Mouse (Mus musculus): ENCODE measurements around the gene Taf4. TPM values are rescaled to one million over a fixed set of nuclear protein-coding genes. Genes with fewer than 3 reads are reported as not detected.

Taf4 gene
- polyA plus RNA-seq, 1 experiment from 2014 or later, result 2.9 TPM

DNA sequence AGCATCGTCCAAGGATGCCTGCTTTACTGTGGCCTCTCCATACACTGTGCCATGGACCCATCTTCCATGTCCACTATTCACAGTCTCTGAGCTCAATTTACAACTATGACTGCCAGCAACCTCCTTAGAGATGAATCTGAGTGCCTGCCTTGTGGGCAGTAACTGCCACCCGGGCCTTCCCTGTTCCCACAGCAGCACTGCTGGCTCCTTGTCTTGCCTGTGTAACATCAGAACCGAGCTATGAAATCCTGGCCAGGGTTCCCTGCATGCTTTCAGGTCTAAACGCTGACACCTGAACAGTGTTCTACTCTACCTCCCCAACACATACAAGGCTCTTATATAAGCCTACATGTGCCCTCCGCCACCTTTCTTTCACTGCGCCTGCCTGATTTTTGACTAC, 16.1 kb downstream of the Taf4 start:
- H3K9me3 ChIP-seq, result no peaks in the 10 kb centered on the region
- H3K9ac ChIP-seq, result no peak overlapping the region
- H3K4me2 ChIP-seq, result no peak overlapping the region
- WGBS, result 78% methylated on average over 6 of the region's 6 CpGs
- H3K36me3 ChIP-seq, result no peaks in the 10 kb centered on the region
- no peaks in the 10 kb centered on the region for H3K27me3 ChIP-seq
- ATAC-seq (ENCODE audit: insufficient number of reproducible peaks, low FRiP score, low TSS enrichment, low read depth), result no peak
- peaks cover 10% of the 10 kb centered on the region for H3K4me1 ChIP-seq
- no peak overlapping the region for H3K27ac ChIP-seq
- no peak overlapping the region for H3K4me3 ChIP-seq

DNA sequence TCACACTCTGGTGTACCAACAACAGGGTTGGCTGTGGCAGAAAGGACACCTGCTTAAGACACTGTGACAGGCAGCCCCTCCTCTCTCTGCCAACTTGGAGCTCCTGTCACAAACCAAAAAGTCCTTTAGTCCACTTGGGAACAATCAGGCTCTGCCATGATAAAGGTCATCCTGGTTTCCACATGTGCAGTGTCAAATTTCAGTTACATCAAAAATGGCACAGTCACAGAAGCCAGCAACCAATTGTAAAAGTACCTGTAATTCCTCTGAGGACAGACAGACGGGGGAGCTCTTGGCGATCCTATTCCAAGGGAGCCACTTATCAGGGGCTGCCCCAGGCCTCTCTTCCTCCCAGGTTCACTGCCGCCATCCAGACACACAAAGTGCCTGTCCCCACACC, 17.1 kb downstream of the Taf4 start:
- 18% methylated on average over 3 of the region's 3 CpGs for WGBS
- Histone ChIP-seq H3K4me3 (no peak overlapping the region), H3K9me3 (no peaks in the 10 kb centered on the region), H3K4me1 (peaks cover 10% of the 10 kb centered on the region), H3K4me2 (no peak overlapping the region), H3K27me3 (no peaks in the 10 kb centered on the region), H3K27ac (no peak overlapping the region), H3K36me3 (no peaks in the 10 kb centered on the region), H3K9ac (no peak overlapping the region)
- ATAC-seq (ENCODE audit: insufficient number of reproducible peaks, low FRiP score, low TSS enrichment, low read depth), result no peak

DNA sequence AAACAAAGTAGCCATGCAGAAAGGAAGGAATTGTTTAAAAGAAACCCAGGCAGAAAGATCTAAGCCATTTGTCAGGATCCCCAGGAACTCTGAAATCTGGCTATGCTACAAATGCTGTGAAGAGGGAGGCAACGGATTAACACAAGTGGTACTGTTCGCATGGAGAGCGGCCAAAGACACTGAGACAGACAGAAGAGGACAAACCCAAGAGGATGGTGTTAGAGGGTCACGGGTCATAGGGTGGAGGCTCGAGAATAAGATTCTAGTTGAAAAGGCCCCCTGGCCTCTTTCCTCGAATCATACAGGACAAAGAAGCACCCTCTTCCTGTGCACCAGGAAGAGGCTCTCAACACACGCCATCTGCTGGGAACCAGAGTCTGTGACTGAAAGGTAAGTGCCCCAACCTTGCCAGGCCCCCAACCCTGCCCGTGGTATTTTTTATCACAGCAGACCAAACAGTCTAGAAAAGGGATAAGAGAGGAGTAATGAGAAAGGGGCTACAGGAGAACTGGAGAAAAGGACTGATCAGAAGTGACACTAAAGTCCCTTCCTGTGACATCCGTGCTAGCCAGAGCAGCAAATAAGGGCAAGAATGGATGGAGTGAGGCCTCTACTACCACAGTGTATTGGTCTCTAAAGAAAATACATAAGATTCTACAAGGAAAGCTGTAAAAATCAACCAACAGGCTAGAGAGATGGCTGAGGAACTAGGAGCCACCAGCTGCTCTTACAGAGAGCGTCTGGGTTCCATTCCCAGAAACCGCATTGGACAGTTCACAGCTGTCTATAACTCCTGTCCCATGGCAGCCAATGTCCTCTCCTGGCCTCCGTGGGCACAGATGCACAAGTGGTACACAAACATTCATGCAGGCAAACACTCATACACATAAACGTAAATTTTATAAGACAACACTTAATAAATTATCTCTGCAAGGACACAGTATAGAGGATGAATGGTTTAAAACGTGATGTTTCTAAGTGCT, 24.6 kb downstream of the Taf4 start:
- Histone ChIP-seq H3K27me3 (no peaks in the 10 kb centered on the region), H3K9ac (no peak overlapping the region), H3K9me3 (no peaks in the 10 kb centered on the region), H3K36me3 (no peaks in the 10 kb centered on the region), H3K4me3 (no peak overlapping the region), H3K4me1 (peaks cover 9% of the 10 kb centered on the region; the same call in 1 of the 2 replicates), H3K27ac (no peak overlapping the region), H3K4me2 (no peak overlapping the region)
- ATAC-seq (ENCODE audit: insufficient number of reproducible peaks, low FRiP score, low TSS enrichment, low read depth), result no peak
- 74% methylated on average over 14 of the region's 14 CpGs for WGBS

DNA sequence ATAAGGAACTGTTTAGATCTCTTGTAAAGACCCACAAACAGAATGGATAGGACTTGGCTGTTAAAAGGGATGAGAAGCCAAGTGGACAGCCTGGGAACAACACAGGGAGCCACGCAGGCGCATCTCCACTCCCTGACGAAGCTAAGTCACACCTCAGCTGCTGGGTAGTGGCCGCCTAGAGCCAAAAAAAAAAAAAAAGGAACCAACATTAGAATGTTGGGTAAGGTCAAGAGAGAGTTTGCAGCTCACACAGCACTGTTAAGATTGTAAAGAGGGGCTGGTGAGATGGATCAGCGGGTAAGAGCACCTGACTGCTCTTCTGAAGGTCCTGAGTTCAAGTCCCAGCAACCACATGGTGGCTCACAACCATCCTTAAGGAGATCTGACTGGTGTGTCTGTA, 27.6 kb downstream of the Taf4 start:
- Histone ChIP-seq H3K9ac (no peak overlapping the region), H3K36me3 (no peaks in the 10 kb centered on the region), H3K4me1 (peaks cover 16% of the 10 kb centered on the region), H3K9me3 (no peaks in the 10 kb centered on the region), H3K27me3 (no peaks in the 10 kb centered on the region), H3K4me2 (no peak overlapping the region), H3K27ac (no peak overlapping the region), H3K4me3 (no peak overlapping the region)
- ATAC-seq (ENCODE audit: insufficient number of reproducible peaks, low FRiP score, low TSS enrichment, low read depth), result no peak
- WGBS, result 86% methylated on average over 5 of the region's 5 CpGs

DNA sequence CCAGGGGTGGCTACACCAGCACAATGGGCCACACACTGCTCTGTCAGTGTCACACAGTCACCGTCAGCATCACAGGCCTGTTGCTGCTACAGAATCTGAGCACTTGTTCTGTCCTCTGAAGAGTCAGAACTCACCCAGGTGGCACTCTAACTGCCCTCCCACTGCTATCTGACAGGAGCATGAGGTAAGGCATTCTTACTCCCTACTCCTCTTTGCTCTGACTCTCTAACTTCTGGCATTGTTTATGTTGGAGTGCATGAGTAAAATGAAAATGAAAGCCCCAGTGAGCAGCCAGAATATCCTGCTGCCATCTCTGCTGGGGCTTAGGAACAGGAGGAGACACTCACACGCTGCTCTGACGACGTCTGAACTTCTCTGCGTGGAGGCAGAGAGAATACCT, 28.8 kb downstream of the Taf4 start:
- Histone ChIP-seq H3K9ac (no peak overlapping the region), H3K4me3 (no peak overlapping the region), H3K4me1 (peaks cover 16% of the 10 kb centered on the region), H3K36me3 (no peaks in the 10 kb centered on the region), H3K27me3 (no peaks in the 10 kb centered on the region), H3K9me3 (no peaks in the 10 kb centered on the region), H3K4me2 (no peak overlapping the region), H3K27ac (no peak overlapping the region)
- 70% methylated on average over 5 of the region's 5 CpGs for WGBS
- no peak for ATAC-seq (ENCODE audit: insufficient number of reproducible peaks, low FRiP score, low TSS enrichment, low read depth)

DNA sequence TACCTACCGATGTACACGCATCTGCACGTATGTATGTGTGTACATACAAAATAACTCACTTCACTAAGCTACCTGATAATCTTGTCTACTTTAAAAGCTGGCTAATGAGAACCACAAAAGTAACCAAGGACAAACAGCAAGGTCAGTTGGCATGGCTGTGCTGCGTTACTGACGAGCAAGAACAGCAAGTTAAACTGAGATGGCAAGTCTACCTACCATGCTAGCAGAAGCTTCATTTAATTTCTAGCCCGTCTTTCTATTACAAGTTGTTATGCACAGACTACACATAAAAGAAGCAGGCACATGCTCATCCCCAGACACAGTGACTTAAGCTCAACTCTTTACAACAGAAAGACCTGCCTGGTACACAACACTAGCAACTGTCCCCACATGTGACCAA, 29.9 kb downstream of the Taf4 start:
- H3K4me2 ChIP-seq, result no peak overlapping the region
- H3K27ac ChIP-seq, result no peak overlapping the region
- H3K4me3 ChIP-seq, result no peak overlapping the region
- peaks cover 11% of the 10 kb centered on the region for H3K4me1 ChIP-seq
- WGBS, result 83% methylated on average over 6 of the region's 6 CpGs
- H3K9me3 ChIP-seq, result no peaks in the 10 kb centered on the region
- no peaks in the 10 kb centered on the region for H3K36me3 ChIP-seq
- no peak overlapping the region for H3K9ac ChIP-seq
- no peak for ATAC-seq (ENCODE audit: insufficient number of reproducible peaks, low FRiP score, low TSS enrichment, low read depth)
- no peaks in the 10 kb centered on the region for H3K27me3 ChIP-seq

DNA sequence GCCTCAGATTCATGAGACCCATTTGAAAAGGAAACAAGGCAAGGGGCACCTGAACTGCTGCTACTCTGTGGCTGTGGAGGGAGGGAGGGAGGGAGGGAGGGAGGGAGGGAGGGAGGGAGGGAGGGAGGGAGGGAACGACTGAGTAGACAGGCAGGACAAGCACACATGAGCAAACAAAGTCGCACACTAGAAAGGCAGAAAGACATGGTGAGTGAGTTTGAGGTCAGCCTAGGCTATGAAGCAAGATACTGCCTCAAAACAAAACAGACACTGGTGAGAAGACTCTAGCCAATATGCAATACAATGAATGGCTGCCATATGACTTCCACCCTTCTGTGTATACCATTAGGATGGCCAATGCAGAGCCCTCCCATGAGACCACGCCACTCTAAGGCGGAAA, 31.4 kb downstream of the Taf4 start:
- Histone ChIP-seq H3K4me2 (no peak overlapping the region), H3K9me3 (no peaks in the 10 kb centered on the region), H3K9ac (no peak overlapping the region), H3K4me1 (peaks cover 11% of the 10 kb centered on the region), H3K4me3 (no peak overlapping the region), H3K27ac (no peak overlapping the region), H3K27me3 (no peaks in the 10 kb centered on the region), H3K36me3 (no peaks in the 10 kb centered on the region)
- 62% methylated on average over 4 of the region's 4 CpGs for WGBS
- no peak for ATAC-seq (ENCODE audit: insufficient number of reproducible peaks, low FRiP score, low TSS enrichment, low read depth)

DNA sequence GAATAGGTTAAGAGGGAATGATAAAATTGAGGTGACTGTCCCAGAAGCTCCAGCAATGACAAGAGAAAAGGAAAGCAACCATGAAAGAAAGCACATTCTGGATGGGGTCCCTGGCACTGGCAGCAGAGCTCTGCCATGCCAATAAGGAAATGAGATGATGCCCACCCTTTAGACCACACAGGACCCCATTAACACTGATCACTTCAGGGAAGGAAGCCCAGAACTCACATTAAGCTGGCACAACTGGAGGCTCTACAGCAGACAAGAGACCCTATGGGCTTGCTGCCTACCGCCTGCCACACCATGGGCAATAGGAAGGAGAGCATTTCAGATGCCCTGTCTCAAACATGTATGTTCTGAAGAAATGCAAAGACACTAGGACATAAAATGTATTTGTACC, 34.8 kb downstream of the Taf4 start:
- no peaks in the 10 kb centered on the region for H3K27me3 ChIP-seq
- H3K9me3 ChIP-seq, result no peaks in the 10 kb centered on the region
- 84% methylated on average over 1 of the region's 1 CpGs for WGBS
- H3K4me3 ChIP-seq, result no peak overlapping the region
- H3K4me1 ChIP-seq, result peaks cover 7% of the 10 kb centered on the region; the same call in 1 of the 2 replicates
- H3K27ac ChIP-seq, result no peak overlapping the region
- H3K36me3 ChIP-seq, result no peaks in the 10 kb centered on the region
- H3K4me2 ChIP-seq, result no peak overlapping the region
- ATAC-seq (ENCODE audit: insufficient number of reproducible peaks, low FRiP score, low TSS enrichment, low read depth), result no peak
- H3K9ac ChIP-seq, result no peak overlapping the region

DNA sequence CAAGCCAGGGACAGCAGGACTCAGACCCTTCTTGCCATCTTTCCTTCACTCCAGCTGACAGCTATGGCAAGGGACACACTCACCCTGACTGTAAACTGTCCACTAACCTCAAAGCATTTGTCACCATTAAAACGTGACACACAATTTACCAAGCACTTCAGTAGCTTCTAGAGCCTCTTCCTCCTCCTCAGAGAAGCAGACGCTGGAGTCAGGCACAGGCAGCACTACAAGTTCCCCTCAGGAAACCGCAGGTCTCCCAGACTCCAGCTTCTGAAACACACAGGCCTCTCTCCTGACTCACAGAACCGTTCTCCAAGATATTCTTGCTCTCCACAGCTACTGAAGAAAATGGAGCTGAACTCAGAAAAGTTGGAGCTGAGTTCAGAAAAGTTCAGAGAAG, 39.4 kb downstream of the Taf4 start:
- Histone ChIP-seq H3K4me1 (no peaks in the 10 kb centered on the region; the same call in 1 of the 2 replicates), H3K9me3 (no peaks in the 10 kb centered on the region), H3K4me3 (no peak overlapping the region), H3K9ac (no peak overlapping the region), H3K27ac (no peak overlapping the region), H3K4me2 (no peak overlapping the region), H3K36me3 (peaks cover 14% of the 10 kb centered on the region), H3K27me3 (no peaks in the 10 kb centered on the region)
- ATAC-seq (ENCODE audit: insufficient number of reproducible peaks, low FRiP score, low TSS enrichment, low read depth), result no peak
- WGBS, result 69% methylated on average over 4 of the region's 4 CpGs

DNA sequence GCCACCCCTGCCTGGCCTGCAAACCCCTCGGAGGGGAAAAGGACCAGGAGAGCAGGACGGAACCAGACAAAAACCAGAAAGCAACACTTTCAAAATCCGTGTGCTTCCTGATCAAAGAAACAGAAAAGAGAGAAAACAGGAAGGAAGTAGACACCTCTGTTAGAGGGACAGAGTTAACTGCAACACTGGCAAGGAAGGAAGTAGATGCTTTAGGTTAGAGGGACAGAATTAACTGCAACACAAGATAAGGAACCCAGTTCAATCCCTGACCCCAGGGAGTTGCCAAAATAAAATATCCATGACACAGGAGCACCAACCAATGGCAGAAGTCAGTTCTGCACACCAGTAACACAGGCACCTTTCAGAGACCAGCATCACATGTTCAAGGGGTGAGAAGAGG, 42.3 kb downstream of the Taf4 start:
- ATAC-seq (ENCODE audit: insufficient number of reproducible peaks, low FRiP score, low TSS enrichment, low read depth), result no peak
- H3K4me3 ChIP-seq, result no peak overlapping the region
- no peak overlapping the region for H3K4me2 ChIP-seq
- 0 out of 2 replicates have a peak, but pooled peaks cover 2% of the 10 kb centered on the region for H3K4me1 ChIP-seq
- WGBS, result 65% methylated on average over 3 of the region's 3 CpGs
- H3K27ac ChIP-seq, result no peak overlapping the region
- no peaks in the 10 kb centered on the region for H3K9me3 ChIP-seq
- peaks cover 34% of the 10 kb centered on the region for H3K36me3 ChIP-seq
- no peaks in the 10 kb centered on the region for H3K27me3 ChIP-seq
- no peak overlapping the region for H3K9ac ChIP-seq

DNA sequence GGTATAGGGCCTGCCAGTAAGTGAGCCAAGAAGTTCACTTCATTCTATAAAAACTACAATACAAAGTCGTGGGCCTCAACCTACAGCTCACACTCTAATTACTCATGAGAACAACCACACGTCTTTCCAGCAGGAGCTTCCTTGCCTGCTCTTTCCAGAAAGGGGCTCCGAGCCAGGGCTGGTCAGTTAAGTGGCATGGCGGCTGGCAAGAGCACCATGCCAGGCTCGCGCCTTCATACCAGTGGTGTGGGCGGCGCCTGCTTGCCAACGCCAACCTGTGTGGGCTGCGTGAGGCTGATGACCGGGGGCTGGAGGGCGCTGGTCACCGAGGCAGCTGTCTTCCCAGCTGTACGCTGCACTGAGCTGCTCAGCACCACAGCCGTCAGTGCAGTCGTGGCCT, 44.7 kb downstream of the Taf4 start:
- Histone ChIP-seq H3K9me3 (no peaks in the 10 kb centered on the region), H3K27ac (no peak overlapping the region), H3K4me3 (no peak overlapping the region), H3K9ac (no peak overlapping the region), H3K4me1 (peaks cover 4% of the 10 kb centered on the region; the same call in 1 of the 2 replicates), H3K27me3 (no peaks in the 10 kb centered on the region), H3K36me3 (peaks cover 43% of the 10 kb centered on the region), H3K4me2 (no peak overlapping the region)
- no peak for ATAC-seq (ENCODE audit: insufficient number of reproducible peaks, low FRiP score, low TSS enrichment, low read depth)
- WGBS, result 89% methylated on average over 16 of the region's 16 CpGs

DNA sequence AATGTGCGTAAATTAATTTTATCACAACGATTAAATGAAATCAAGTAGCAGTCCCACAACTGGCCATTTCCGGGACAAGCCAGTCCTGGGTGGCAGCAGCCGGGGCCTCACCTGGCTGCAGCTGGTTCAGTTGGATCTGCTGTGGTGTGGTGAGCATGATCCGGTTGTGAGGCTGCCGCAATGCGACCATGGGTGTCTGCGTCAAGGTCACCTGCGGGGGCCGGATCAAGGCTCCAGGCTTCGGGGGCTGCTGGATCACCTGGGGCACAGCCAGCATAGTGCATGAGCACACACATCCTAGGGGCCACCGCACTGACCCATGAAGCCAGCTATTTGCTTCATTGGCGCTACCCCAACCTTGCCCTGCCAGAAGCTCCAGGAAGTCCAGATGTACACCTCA, 47.3 kb downstream of the Taf4 start:
- Histone ChIP-seq H3K4me1 (peaks cover 4% of the 10 kb centered on the region; the same call in 1 of the 2 replicates), H3K9ac (no peak overlapping the region), H3K36me3 (peaks cover 62% of the 10 kb centered on the region), H3K9me3 (no peaks in the 10 kb centered on the region), H3K27ac (no peak overlapping the region), H3K4me3 (no peak overlapping the region), H3K4me2 (no peak overlapping the region), H3K27me3 (no peaks in the 10 kb centered on the region)
- no peak for ATAC-seq (ENCODE audit: insufficient number of reproducible peaks, low FRiP score, low TSS enrichment, low read depth)
- 88% methylated on average over 13 of the region's 13 CpGs for WGBS
